Mouse (Mus musculus): Measurements from ENCODE around the gene Flnb. TPM values are rescaled to one million over a fixed set of nuclear protein-coding genes. Genes with fewer than 3 reads are reported as not detected.

Gene Flnb
- polyA plus RNA-seq, 1 experiment, result 9.8 TPM

- Histone ChIP-seq H3K4me3 (ENCODE audit: control insufficient read depth, low read depth, low read length) (peak overlapping the region; percentile 67), H3K36me3 (ENCODE audit: control insufficient read depth, insufficient read depth, low read length) (no peaks in the 10 kb centered on the region), H3K4me1 (ENCODE audit: control insufficient read depth, insufficient read depth, low read length) (peaks cover 16% of the 10 kb centered on the region), H3K27ac (ENCODE audit: control insufficient read depth, insufficient read depth, low read depth, low read length) (no peak overlapping the region), H3K27me3 (ENCODE audit: control insufficient read depth, insufficient read depth, low read length) (no peaks in the 10 kb centered on the region)
- TF ChIP-seq POLR2A (IDR thresholded peaks at IDR 0.05; ENCODE audit: control insufficient read depth, low read depth, low read length), result no peak
- TF ChIP-seq CTCF (IDR thresholded peaks at IDR 0.05; ENCODE audit: control insufficient read depth, insufficient read depth, insufficient replicate concordance, low read depth, low read length), result no peak
These were observed 138.7 kb downstream of the Flnb start for GRCm38 (mm10) chr14:7956427-7956826.

GRCm38 (mm10) chr14:7957049-7957448, 139.3 kb downstream of the Flnb start, which contains the start of gene Gm45521:
Gene Gm45521 (plus strand): TSS chr14:7957288.
- H3K4me3 ChIP-seq (ENCODE audit: control insufficient read depth, low read depth, low read length), result peak within 1 kb of the TSS; percentile 67
- no peak for TF ChIP-seq CTCF (IDR thresholded peaks at IDR 0.05; ENCODE audit: control insufficient read depth, insufficient read depth, insufficient replicate concordance, low read depth, low read length)
- TF ChIP-seq POLR2A (IDR thresholded peaks at IDR 0.05; ENCODE audit: control insufficient read depth, low read depth, low read length), result no peak
- no peaks in the 10 kb centered on the region for H3K36me3 ChIP-seq (ENCODE audit: control insufficient read depth, insufficient read depth, low read length)
- H3K27ac ChIP-seq (ENCODE audit: control insufficient read depth, insufficient read depth, low read depth, low read length), result no peak within 1 kb of the TSS
- H3K4me1 ChIP-seq (ENCODE audit: control insufficient read depth, insufficient read depth, low read length), result peaks cover 16% of the 10 kb centered on the region
- no peaks in the 10 kb centered on the region for H3K27me3 ChIP-seq (ENCODE audit: control insufficient read depth, insufficient read depth, low read length)

GRCm38 (mm10) chr14:7960616-7961015, 142.9 kb downstream of the Flnb start:
- no peak overlapping the region for H3K4me3 ChIP-seq (ENCODE audit: control insufficient read depth, low read depth, low read length)
- H3K4me1 ChIP-seq (ENCODE audit: control insufficient read depth, insufficient read depth, low read length), result peaks cover 12% of the 10 kb centered on the region
- TF ChIP-seq CTCF (IDR thresholded peaks at IDR 0.05; ENCODE audit: control insufficient read depth, insufficient read depth, insufficient replicate concordance, low read depth, low read length) (peak; percentile 40; the same call in 1 of the 2 replicates), POLR2A (IDR thresholded peaks at IDR 0.05; ENCODE audit: control insufficient read depth, low read depth, low read length) (no peak)
- H3K27ac ChIP-seq (ENCODE audit: control insufficient read depth, insufficient read depth, low read depth, low read length), result no peak overlapping the region
- no peaks in the 10 kb centered on the region for H3K36me3 ChIP-seq (ENCODE audit: control insufficient read depth, insufficient read depth, low read length)
- H3K27me3 ChIP-seq (ENCODE audit: control insufficient read depth, insufficient read depth, low read length), result no peaks in the 10 kb centered on the region

GRCm38 (mm10) chr14:7961714-7962113, 144.0 kb downstream of the Flnb start:
- no peak for TF ChIP-seq CTCF (IDR thresholded peaks at IDR 0.05; ENCODE audit: control insufficient read depth, insufficient read depth, insufficient replicate concordance, low read depth, low read length)
- no peak for TF ChIP-seq POLR2A (IDR thresholded peaks at IDR 0.05; ENCODE audit: control insufficient read depth, low read depth, low read length)
- H3K4me1 ChIP-seq (ENCODE audit: control insufficient read depth, insufficient read depth, low read length), result peaks cover 6% of the 10 kb centered on the region
- no peaks in the 10 kb centered on the region for H3K36me3 ChIP-seq (ENCODE audit: control insufficient read depth, insufficient read depth, low read length)
- no peak overlapping the region for H3K27ac ChIP-seq (ENCODE audit: control insufficient read depth, insufficient read depth, low read depth, low read length)
- H3K27me3 ChIP-seq (ENCODE audit: control insufficient read depth, insufficient read depth, low read length), result no peaks in the 10 kb centered on the region
- no peak overlapping the region for H3K4me3 ChIP-seq (ENCODE audit: control insufficient read depth, low read depth, low read length)

GRCm38 (mm10) chr14:7962626-7963025, 144.9 kb downstream of the Flnb start:
- no peaks in the 10 kb centered on the region for H3K36me3 ChIP-seq (ENCODE audit: control insufficient read depth, insufficient read depth, low read length)
- H3K27ac ChIP-seq (ENCODE audit: control insufficient read depth, insufficient read depth, low read depth, low read length), result no peak overlapping the region
- H3K4me1 ChIP-seq (ENCODE audit: control insufficient read depth, insufficient read depth, low read length), result no peaks in the 10 kb centered on the region; the same call in 1 of the 2 replicates
- H3K4me3 ChIP-seq (ENCODE audit: control insufficient read depth, low read depth, low read length), result no peak overlapping the region
- TF ChIP-seq CTCF (IDR thresholded peaks at IDR 0.05; ENCODE audit: control insufficient read depth, insufficient read depth, insufficient replicate concordance, low read depth, low read length) (no peak), POLR2A (IDR thresholded peaks at IDR 0.05; ENCODE audit: control insufficient read depth, low read depth, low read length) (no peak)
- H3K27me3 ChIP-seq (ENCODE audit: control insufficient read depth, insufficient read depth, low read length), result no peaks in the 10 kb centered on the region

- TF ChIP-seq CTCF (IDR thresholded peaks at IDR 0.05; ENCODE audit: control insufficient read depth, insufficient read depth, insufficient replicate concordance, low read depth, low read length) (no peak), POLR2A (IDR thresholded peaks at IDR 0.05; ENCODE audit: control insufficient read depth, low read depth, low read length) (no peak)
- Histone ChIP-seq H3K27me3 (ENCODE audit: control insufficient read depth, insufficient read depth, low read length) (no peaks in the 10 kb centered on the region), H3K36me3 (ENCODE audit: control insufficient read depth, insufficient read depth, low read length) (no peaks in the 10 kb centered on the region), H3K27ac (ENCODE audit: control insufficient read depth, insufficient read depth, low read depth, low read length) (no peak overlapping the region), H3K4me1 (ENCODE audit: control insufficient read depth, insufficient read depth, low read length) (no peaks in the 10 kb centered on the region), H3K4me3 (ENCODE audit: control insufficient read depth, low read depth, low read length) (no peak overlapping the region)
These were observed 145.4 kb downstream of the Flnb start for GRCm38 (mm10) chr14:7963160-7963559.

GRCm38 (mm10) chr14:7964219-7964889, 146.6 kb downstream of the Flnb start:
- Histone ChIP-seq H3K27me3 (ENCODE audit: control insufficient read depth, insufficient read depth, low read length) (no peaks in the 10 kb centered on the region), H3K4me1 (ENCODE audit: control insufficient read depth, insufficient read depth, low read length) (no peaks in the 10 kb centered on the region), H3K27ac (ENCODE audit: control insufficient read depth, insufficient read depth, low read depth, low read length) (no peak overlapping the region), H3K4me3 (ENCODE audit: control insufficient read depth, low read depth, low read length) (no peak overlapping the region), H3K36me3 (ENCODE audit: control insufficient read depth, insufficient read depth, low read length) (no peaks in the 10 kb centered on the region)
- TF ChIP-seq POLR2A (IDR thresholded peaks at IDR 0.05; ENCODE audit: control insufficient read depth, low read depth, low read length) (no peak), CTCF (IDR thresholded peaks at IDR 0.05; ENCODE audit: control insufficient read depth, insufficient read depth, insufficient replicate concordance, low read depth, low read length) (peak; percentile 45; the same call in 1 of the 2 replicates)
